Mouse (Mus musculus): ENCODE measurements around the gene M1ap. TPM values are rescaled to one million over a fixed set of nuclear protein-coding genes. Genes with fewer than 3 reads are reported as not detected.

The M1ap gene
- polyA plus RNA-seq, 1 experiment from 2014 or later = 0.08 TPM

- Histone ChIP-seq H3K9me3 (ENCODE audit: control insufficient read depth, low read length) (no peaks in the 10 kb centered on the region), H3K4me2 (replicated peaks; ENCODE audit: low read depth) (no peak overlapping the region), H3K4me3 (ENCODE audit: low read depth, low read length) (peak overlapping the region; percentile 18), H3K36me3 (ENCODE audit: control insufficient read depth, insufficient read depth, low read length) (no peaks in the 10 kb centered on the region), H3K4me1 (replicated peaks; ENCODE audit: control insufficient read depth, insufficient read depth) (no peaks in the 10 kb centered on the region), H3K27me3 (ENCODE audit: control insufficient read depth, insufficient read depth, low read length) (peaks cover 46% of the 10 kb centered on the region), H3K9ac (ENCODE audit: low read length) (no peak overlapping the region), H3K27ac (replicated peaks) (no peak overlapping the region)
- 2% methylated on average over 56 of the region's 58 CpGs for WGBS
- DNase-seq (ENCODE audit: low spot score) = peak; percentile 54
- 0 out of 2 replicates have a peak, but pooled peaks have one; percentile 11 for ATAC-seq (ENCODE audit: low FRiP score, low TSS enrichment)
- TF ChIP-seq EP300 (optimal IDR thresholded peaks at IDR 0.05) = no peak
- TF ChIP-seq CTCF (IDR thresholded peaks at IDR 0.05; ENCODE audit: low read depth) = no peak
Observed at GRCm38 (mm10) chr6:83070311-83071219, 123.9 kb downstream of the M1ap start.

GRCm38 (mm10) chr6:83071220-83071619 is 124.5 kb downstream of the M1ap start:
- DNase-seq (ENCODE audit: low spot score) (peak; percentile 33), ATAC-seq (ENCODE audit: low FRiP score, low TSS enrichment) (peak; percentile 17; the same call in 1 of the 2 replicates)
- no peak overlapping the region; the same call in 1 of the 2 replicates for H3K4me2 ChIP-seq (replicated peaks; ENCODE audit: low read depth)
- H3K27me3 ChIP-seq (ENCODE audit: control insufficient read depth, insufficient read depth, low read length) = peaks cover 46% of the 10 kb centered on the region
- H3K4me3 ChIP-seq (ENCODE audit: low read depth, low read length) = peak overlapping the region; percentile 4; the same call in 1 of the 2 replicates
- H3K4me1 ChIP-seq (replicated peaks; ENCODE audit: control insufficient read depth, insufficient read depth) = no peaks in the 10 kb centered on the region
- no peak overlapping the region for H3K9ac ChIP-seq (ENCODE audit: low read length)
- no peak overlapping the region for H3K27ac ChIP-seq (replicated peaks)
- 3% methylated on average over 18 of the region's 24 CpGs for WGBS
- no peak for TF ChIP-seq EP300 (optimal IDR thresholded peaks at IDR 0.05)
- TF ChIP-seq CTCF (IDR thresholded peaks at IDR 0.05; ENCODE audit: low read depth) = no peak
- H3K9me3 ChIP-seq (ENCODE audit: control insufficient read depth, low read length) = no peaks in the 10 kb centered on the region
- H3K36me3 ChIP-seq (ENCODE audit: control insufficient read depth, insufficient read depth, low read length) = no peaks in the 10 kb centered on the region

- ATAC-seq (ENCODE audit: low FRiP score, low TSS enrichment) = no peak
- no peaks in the 10 kb centered on the region for H3K36me3 ChIP-seq (ENCODE audit: control insufficient read depth, insufficient read depth, low read length)
- 14% methylated on average over 2 of the region's 2 CpGs for WGBS
- no peak overlapping the region for H3K27ac ChIP-seq (replicated peaks)
- H3K4me3 ChIP-seq (ENCODE audit: low read depth, low read length) = no peak overlapping the region
- no peak for DNase-seq (ENCODE audit: low spot score)
- no peak overlapping the region for H3K4me2 ChIP-seq (replicated peaks; ENCODE audit: low read depth)
- H3K27me3 ChIP-seq (ENCODE audit: control insufficient read depth, insufficient read depth, low read length) = peaks cover 32% of the 10 kb centered on the region
- no peaks in the 10 kb centered on the region for H3K9me3 ChIP-seq (ENCODE audit: control insufficient read depth, low read length)
- no peaks in the 10 kb centered on the region for H3K4me1 ChIP-seq (replicated peaks; ENCODE audit: control insufficient read depth, insufficient read depth)
- TF ChIP-seq CTCF (IDR thresholded peaks at IDR 0.05; ENCODE audit: low read depth) (peak; percentile 58), EP300 (optimal IDR thresholded peaks at IDR 0.05) (no peak)
- H3K9ac ChIP-seq (ENCODE audit: low read length) = no peak overlapping the region
Observed at GRCm38 (mm10) chr6:83074979-83075378, 128.3 kb downstream of the M1ap start.

GRCm38 (mm10) chr6:83077630-83078323 is 131.1 kb downstream of the M1ap start, which contains the start of gene Pcgf1:
Gene Pcgf1 (plus strand): TSS chr6:83077869.
- H3K36me3 ChIP-seq (ENCODE audit: control insufficient read depth, insufficient read depth, low read length) = 0 out of 2 replicates have a peak, but pooled peaks cover 3% of the 10 kb centered on the region
- peak within 1 kb of the TSS; percentile 98 for H3K4me2 ChIP-seq (replicated peaks; ENCODE audit: low read depth)
- H3K27ac ChIP-seq (replicated peaks) = peak within 1 kb of the TSS; percentile 83; the same call in 1 of the 2 replicates
- no peaks in the 10 kb centered on the region for H3K4me1 ChIP-seq (replicated peaks; ENCODE audit: control insufficient read depth, insufficient read depth)
- peak; percentile 58 for DNase-seq (ENCODE audit: low spot score)
- H3K4me3 ChIP-seq (ENCODE audit: low read depth, low read length) = peak within 1 kb of the TSS; percentile 77
- ATAC-seq (ENCODE audit: low FRiP score, low TSS enrichment) = peak; percentile 51
- H3K9ac ChIP-seq (ENCODE audit: low read length) = peak within 1 kb of the TSS; percentile 79
- no peaks in the 10 kb centered on the region for H3K9me3 ChIP-seq (ENCODE audit: control insufficient read depth, low read length)
- under 1% methylated on average over 54 of the region's 54 CpGs for WGBS
- TF ChIP-seq EP300 (optimal IDR thresholded peaks at IDR 0.05) (no peak), CTCF (IDR thresholded peaks at IDR 0.05; ENCODE audit: low read depth) (no peak)
- peaks cover 6% of the 10 kb centered on the region; the same call in 1 of the 2 replicates for H3K27me3 ChIP-seq (ENCODE audit: control insufficient read depth, insufficient read depth, low read length)

- 0 out of 2 replicates have a peak, but pooled peaks cover 3% of the 10 kb centered on the region for H3K36me3 ChIP-seq (ENCODE audit: control insufficient read depth, insufficient read depth, low read length)
- peak overlapping the region; percentile 77 for H3K4me3 ChIP-seq (ENCODE audit: low read depth, low read length)
- peak overlapping the region; percentile 83; the same call in 1 of the 2 replicates for H3K27ac ChIP-seq (replicated peaks)
- no peaks in the 10 kb centered on the region for H3K4me1 ChIP-seq (replicated peaks; ENCODE audit: control insufficient read depth, insufficient read depth)
- peaks cover 6% of the 10 kb centered on the region; the same call in 1 of the 2 replicates for H3K27me3 ChIP-seq (ENCODE audit: control insufficient read depth, insufficient read depth, low read length)
- DNase-seq (ENCODE audit: low spot score) (peak; percentile 98), ATAC-seq (ENCODE audit: low FRiP score, low TSS enrichment) (peak; percentile 91)
- WGBS = under 1% methylated on average over 46 of the region's 46 CpGs
- TF ChIP-seq EP300 (optimal IDR thresholded peaks at IDR 0.05) (no peak), CTCF (IDR thresholded peaks at IDR 0.05; ENCODE audit: low read depth) (peak; percentile 78)
- no peaks in the 10 kb centered on the region for H3K9me3 ChIP-seq (ENCODE audit: control insufficient read depth, low read length)
- H3K4me2 ChIP-seq (replicated peaks; ENCODE audit: low read depth) = peak overlapping the region; percentile 98
- peak overlapping the region; percentile 79 for H3K9ac ChIP-seq (ENCODE audit: low read length)
Observed at GRCm38 (mm10) chr6:83078324-83078858, 131.7 kb downstream of the M1ap start.

Small RNA genes lying within 50 kb of the gene (microRNA-seq; reads per million reads assigned to microRNA genes)
- not detected for gene Mir7040

Other genes with a start within 250 kb of the M1ap start
- gene Pole4, start 241.5 kb upstream of the M1ap start, polyA plus RNA-seq (2015; fragmentation: Nextera tagmentation; extraction: Ambion mirVana) = 79.8 and 84.5 TPM in 2 replicates
- gene Hk2, start 172.4 kb upstream of the M1ap start, polyA plus RNA-seq (2015; fragmentation: Nextera tagmentation; extraction: Ambion mirVana) = 7.1 and 8.9 TPM in 2 replicates
- 0.58 and 0.67 TPM in 2 replicates for gene Sema4f, start 7.1 kb upstream of the M1ap start, polyA plus RNA-seq (2015; fragmentation: Nextera tagmentation; extraction: Ambion mirVana)
- gene Dok1, start 86.6 kb downstream of the M1ap start, polyA plus RNA-seq (2015; fragmentation: Nextera tagmentation; extraction: Ambion mirVana) = 8.3 TPM in 2 replicates
- gene Loxl3, start 87.3 kb downstream of the M1ap start, polyA plus RNA-seq (2015; fragmentation: Nextera tagmentation; extraction: Ambion mirVana) = 5.5 and 6.1 TPM in 2 replicates
- gene Aup1, start 107.6 kb downstream of the M1ap start, polyA plus RNA-seq (2015; fragmentation: Nextera tagmentation; extraction: Ambion mirVana) = 135 and 150 TPM in 2 replicates
- gene Htra2, start 108.4 kb downstream of the M1ap start, polyA plus RNA-seq (2015; fragmentation: Nextera tagmentation; extraction: Ambion mirVana) = 31.3 and 35.7 TPM in 2 replicates
- gene Dqx1, start 110.9 kb downstream of the M1ap start, polyA plus RNA-seq (2015; fragmentation: Nextera tagmentation; extraction: Ambion mirVana) = 5.4 and 5.8 TPM in 2 replicates
- gene Tlx2, start 123.4 kb downstream of the M1ap start, polyA plus RNA-seq (2015; fragmentation: Nextera tagmentation; extraction: Ambion mirVana) = 2.4 TPM in 2 replicates
- gene Pcgf1, start 131.0 kb downstream of the M1ap start, polyA plus RNA-seq (2015; fragmentation: Nextera tagmentation; extraction: Ambion mirVana) = 13.1 and 14.0 TPM in 2 replicates
- 0.53 and 0.56 TPM in 2 replicates for gene Lbx2, start 139.5 kb downstream of the M1ap start, polyA plus RNA-seq (2015; fragmentation: Nextera tagmentation; extraction: Ambion mirVana)
- 1.1 and 1.4 TPM in 2 replicates for gene Ccdc142, start 154.7 kb downstream of the M1ap start, polyA plus RNA-seq (2015; fragmentation: Nextera tagmentation; extraction: Ambion mirVana)
- 1.1 and 1.3 TPM in 2 replicates for gene Gm42688, start 154.7 kb downstream of the M1ap start, polyA plus RNA-seq (2015; fragmentation: Nextera tagmentation; extraction: Ambion mirVana)
- gene Mrpl53, start 162.1 kb downstream of the M1ap start, polyA plus RNA-seq (2015; fragmentation: Nextera tagmentation; extraction: Ambion mirVana) = 108 and 117 TPM in 2 replicates
- gene Mogs, start 168.6 kb downstream of the M1ap start, polyA plus RNA-seq (2015; fragmentation: Nextera tagmentation; extraction: Ambion mirVana) = 23.2 and 24.4 TPM in 2 replicates
- 57.4 and 59.4 TPM in 2 replicates for gene Wbp1, start 174.7 kb downstream of the M1ap start, polyA plus RNA-seq (2015; fragmentation: Nextera tagmentation; extraction: Ambion mirVana)
- gene Ino80b, start 178.5 kb downstream of the M1ap start, polyA plus RNA-seq (2015; fragmentation: Nextera tagmentation; extraction: Ambion mirVana) = 7.7 and 9.4 TPM in 2 replicates
- gene Rtkn, start 188.6 kb downstream of the M1ap start, polyA plus RNA-seq (2015; fragmentation: Nextera tagmentation; extraction: Ambion mirVana) = 18.5 and 20.4 TPM in 2 replicates
- 1.6 and 1.7 TPM in 2 replicates for gene Wdr54, start 209.5 kb downstream of the M1ap start, polyA plus RNA-seq (2015; fragmentation: Nextera tagmentation; extraction: Ambion mirVana)
- gene 1700003E16Rik, start 209.5 kb downstream of the M1ap start, polyA plus RNA-seq (2015; fragmentation: Nextera tagmentation; extraction: Ambion mirVana) = 1.1 TPM in 2 replicates
- 42.9 and 43.5 TPM in 2 replicates for gene Dctn1, start 219.0 kb downstream of the M1ap start, polyA plus RNA-seq (2015; fragmentation: Nextera tagmentation; extraction: Ambion mirVana)